Mouse (Mus musculus) hindbrain, postnatal 0 days (tissue): Measurements from ENCODE around the gene Cbx4. TPM values are rescaled to one million over a fixed set of nuclear protein-coding genes. Genes with fewer than 3 reads are reported as not detected.

Experiments used
- ATAC-seq: fragments of 200-750 bp; cut with Nextera tagmentation; 2 replicates; pipeline ENCODE4 v1.8.0; 2017; ENCODE audit warnings: mild to moderate bottlenecking, moderate TSS enrichment, moderate library complexity
- DNase-seq: peaks from one replicate; pipeline ENCODE4 v3.0.0-alpha.2; 2015; ENCODE audit warnings: low spot score
- H3K27ac ChIP-seq: fragments of 300-500 bp; sonication (generic); 2 replicates; pipeline ENCODE4 v1.5.1; 2014; ENCODE audit warnings: mild to moderate bottlenecking
- H3K27me3 ChIP-seq: fragments of 300-500 bp; sonication (generic); 2 replicates; pipeline ENCODE4 v1.6.1; 2014; ENCODE audit warnings: low read length, mixed read lengths; ENCODE audit not compliant: insufficient read depth
- H3K36me3 ChIP-seq: fragments of 300-500 bp; sonication (generic); 2 replicates; pipeline ENCODE4 v1.6.1; 2014; ENCODE audit warnings: low read length, mixed read lengths; ENCODE audit not compliant: insufficient read depth
- H3K4me1 ChIP-seq: fragments of 300-500 bp; sonication (generic); 2 replicates; pipeline ENCODE4 v1.6.1; 2014; ENCODE audit warnings: antibody characterized with exemption, low read length, mixed read lengths; ENCODE audit not compliant: insufficient read depth
- H3K4me2 ChIP-seq: fragments of 300-500 bp; sonication (generic); 2 replicates; pipeline ENCODE4 v1.6.1; 2014; ENCODE audit warnings: low read depth, mild to moderate bottlenecking, low read length, moderate library complexity, mixed read lengths
- H3K4me3 ChIP-seq: fragments of 300-500 bp; sonication (generic); 2 replicates; pipeline ENCODE4 v1.5.1; 2014; ENCODE audit warnings: low read length
- H3K9ac ChIP-seq: fragments of 300-500 bp; sonication (generic); replicated peaks from 2 replicates; pipeline ENCODE4 v1.6.1; 2014; ENCODE audit warnings: mild to moderate bottlenecking, low read length, moderate library complexity, mixed read lengths
- H3K9me3 ChIP-seq: fragments of 300-500 bp; sonication (generic); 2 replicates; pipeline ENCODE4 v1.6.1; 2016; ENCODE audit warnings: low read length, mixed read lengths
- CTCF ChIP-seq: IDR thresholded peaks from 2 replicates; pipeline ENCODE4 v1.5.1; 2016; ENCODE audit warnings: antibody characterized with exemption, control low read depth, low read depth
- WGBS: fragments of 180-500 bp; shearing (Covaris S2); extraction: QIAGEN DNeasy Blood & Tissue Kit; methylation state at CpG from one replicate; pipeline ENCODE4 v1.1.7; 2014; 5-methylcytosine and 5-hydroxymethylcytosine counted together
- polyA plus RNA-seq: library from polyadenylated mRNA; unstranded; fragments of >200 nt; fragmentation: Nextera tagmentation; extraction: Ambion mirVana; gene quantifications from 2 replicates; pipeline ENCODE4 v1.2.1, GENCODE M21; 2015
- total RNA-seq: library from RNA; depleted of rRNA; stranded (reverse); fragments of >200 nt; gene quantifications from 2 replicates; pipeline ENCODE4 v1.2.3, GENCODE M21; 2014

The Cbx4 gene
- total and polyA plus RNA-seq, 2 experiments from 2014 or later, result 23.7 to 33.6 TPM

- no peak for TF ChIP-seq CTCF
- Histone ChIP-seq H3K36me3 (no peaks in the 10 kb centered on the region), H3K4me1 (peaks cover 22% of the 10 kb centered on the region), H3K27me3 (peaks cover 18% of the 10 kb centered on the region), H3K9ac (peak overlapping the region; percentile 62), H3K4me3 (peak overlapping the region; percentile 57), H3K27ac (0 out of 2 replicates have a peak overlapping the region, but pooled peaks have one; percentile 28), H3K4me2 (peak overlapping the region; percentile 88), H3K9me3 (no peaks in the 10 kb centered on the region)
- WGBS, result under 1% methylated on average over 65 of the region's 75 CpGs
- ATAC-seq (no peak; the same call in 1 of the 2 replicates), DNase-seq (no peak)
Observed at GRCm38 (mm10) chr11:119090076-119090960, 4.3 kb upstream of the Cbx4 start.

- Histone ChIP-seq H3K27me3 (peaks cover 18% of the 10 kb centered on the region), H3K36me3 (no peaks in the 10 kb centered on the region), H3K9ac (peak overlapping the region; percentile 62), H3K4me2 (peak overlapping the region; percentile 88), H3K4me3 (peak overlapping the region; percentile 57), H3K9me3 (no peaks in the 10 kb centered on the region), H3K4me1 (peaks cover 22% of the 10 kb centered on the region), H3K27ac (no peak overlapping the region)
- under 1% methylated on average over 41 of the region's 41 CpGs for WGBS
- TF ChIP-seq CTCF, result no peak
- DNase-seq (no peak), ATAC-seq (no peak)
Observed at GRCm38 (mm10) chr11:119089235-119090075, 3.4 kb upstream of the Cbx4 start.

GRCm38 (mm10) chr11:119088391-119089234, 2.6 kb upstream of the Cbx4 start:
- Histone ChIP-seq H3K9ac (no peak overlapping the region), H3K4me3 (no peak overlapping the region), H3K27ac (no peak overlapping the region), H3K4me1 (peaks cover 30% of the 10 kb centered on the region), H3K27me3 (peaks cover 18% of the 10 kb centered on the region), H3K36me3 (no peaks in the 10 kb centered on the region), H3K9me3 (no peaks in the 10 kb centered on the region), H3K4me2 (no peak overlapping the region)
- peak; percentile 53 for TF ChIP-seq CTCF
- DNase-seq (peak; percentile 53), ATAC-seq (no peak)
- WGBS, result 3% methylated on average over 28 of the region's 28 CpGs

- Histone ChIP-seq H3K4me3 (no peak overlapping the region), H3K4me1 (peaks cover 37% of the 10 kb centered on the region), H3K27me3 (peaks cover 19% of the 10 kb centered on the region)
Observed at GRCm38 (mm10) chr11:119087301-119088082, 1.5 kb upstream of the Cbx4 start.

DNA sequence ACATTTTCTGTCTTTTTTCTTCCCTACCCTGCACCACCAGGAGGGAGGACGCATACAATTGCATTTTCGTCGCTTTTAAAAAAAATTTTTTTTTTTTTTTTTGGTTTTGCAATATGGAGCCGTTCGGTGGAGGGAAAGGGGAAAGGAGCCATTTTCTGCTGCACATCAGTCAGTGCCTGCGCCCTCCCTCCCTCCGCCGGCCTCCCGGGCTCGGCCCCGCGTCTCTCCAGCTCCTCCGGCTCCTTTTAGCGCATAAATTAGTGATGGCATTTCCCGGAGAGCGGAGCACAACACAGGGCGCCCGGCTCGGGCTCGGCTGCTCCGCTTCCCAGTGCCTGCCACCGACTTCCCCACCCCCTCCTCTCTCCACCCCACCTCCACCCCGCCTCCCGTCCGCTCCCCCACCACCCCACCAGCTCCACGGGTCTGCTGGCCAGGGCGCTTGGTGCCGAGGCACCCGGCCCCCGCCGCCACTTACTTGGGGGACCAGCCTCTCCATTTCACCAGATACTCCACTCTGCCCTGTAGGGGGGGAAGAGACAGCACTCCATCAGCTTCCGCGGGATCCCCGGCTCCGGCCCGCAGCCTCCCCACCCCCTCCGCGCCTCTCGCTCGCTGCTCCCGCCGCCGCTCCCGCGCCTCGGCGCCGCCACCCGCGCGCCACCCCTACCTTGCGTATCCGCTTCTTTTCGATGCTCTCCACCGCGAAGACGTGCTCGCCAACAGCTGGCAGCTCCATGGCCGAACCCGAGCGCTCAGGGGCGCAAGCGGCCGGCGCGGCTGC, 550 bp downstream of the Cbx4 start:
- no peak; the same call in none of the 2 replicates for TF ChIP-seq CTCF
- Histone ChIP-seq H3K4me1 (peaks cover 40% of the 10 kb centered on the region), H3K9me3 (no peaks in the 10 kb centered on the region), H3K27ac (peak overlapping the region; percentile 97), H3K27me3 (peaks cover 21% of the 10 kb centered on the region), H3K9ac (peak overlapping the region; percentile 86), H3K4me2 (peak overlapping the region; percentile 94), H3K4me3 (peak overlapping the region; percentile 72), H3K36me3 (peaks cover 18% of the 10 kb centered on the region)
- WGBS, result under 1% methylated on average over 51 of the region's 66 CpGs
- ATAC-seq (peak; percentile 54), DNase-seq (peak; percentile 81)

More at GRCm38 (mm10) chr11:119087301-119088082, 1.5 kb upstream of the Cbx4 start:
- no peak overlapping the region for H3K27ac ChIP-seq
- DNase-seq (no peak), ATAC-seq (no peak)
- H3K9ac ChIP-seq, result no peak overlapping the region
- WGBS, result 5% methylated on average over 35 of the region's 35 CpGs
- H3K4me2 ChIP-seq, result no peak overlapping the region
- peak; percentile 47 for TF ChIP-seq CTCF
- no peaks in the 10 kb centered on the region for H3K9me3 ChIP-seq
- peaks cover under 1% of the 10 kb centered on the region; the same call in 1 of the 2 replicates for H3K36me3 ChIP-seq
